ENCODE assay signal across 17 mouse cellular contexts in the genomic region with DNA sequence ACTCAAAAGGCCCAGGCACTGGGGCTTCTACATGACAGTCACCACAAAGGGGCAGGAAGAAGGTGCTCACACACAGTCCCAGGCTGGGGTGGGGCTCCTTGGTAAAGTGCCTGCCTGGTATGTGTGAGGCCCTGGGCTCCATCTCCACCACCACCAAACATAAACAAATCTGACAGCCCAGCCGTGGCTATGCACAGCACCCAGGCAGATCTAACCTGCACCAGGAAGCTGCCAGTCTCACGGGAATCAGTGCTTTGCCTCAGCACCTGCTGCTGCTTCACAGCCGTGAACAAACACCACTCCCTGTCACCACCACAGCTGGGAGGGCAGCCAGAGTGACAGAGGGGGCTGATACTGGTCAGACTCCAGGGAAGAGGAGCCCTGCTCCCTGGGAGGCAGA. TPM values are rescaled to one million over a fixed set of nuclear protein-coding genes. Genes with fewer than 3 reads are reported as not detected.
A peak's percentile ranks its signal among the peaks of the same experiment; 100 is the strongest.
DNase-seq lines count a peak whose midpoint lies in the region; ATAC-seq and TF ChIP-seq lines count a peak whose summit lies in the region.
"Had no signal": no experiment of that assay in that cellular context is flagged by ENCODE, and none has a peak within 500 bp of the region (broad histone marks: within the 10 kb centered on the region; RNA-seq: fewer than 3 reads in every experiment).

No protein-coding gene starts in this region.

- 0 out of 2 replicates have a peak, but pooled peaks have one; percentile 60 for ATAC-seq in kidney, embryonic 16.5 days (ENCODE audit: low FRiP score, low TSS enrichment)
- ATAC-seq in liver, embryonic 12.5 days, result no peak

- no peak for DNase-seq in kidney, adult 9 months
- DNase-seq in CH12.LX (ENCODE audit: extremely low read depth), result peak; percentile 69
- peak; percentile 39 for DNase-seq in thymus, adult 2 months
- DNase-seq in urinary bladder, postnatal 4 days (ENCODE audit: low spot score in 2 of 2), result no peak
- no peak for DNase-seq in kidney, postnatal 36 days
- DNase-seq: cerebellum, adult 11-12 months; kidney, adult 8-10 months had no signal

- peaks cover 36% of the 10 kb centered on the region for H3K36me3 ChIP-seq in kidney, embryonic 16.5 days (ENCODE audit: insufficient read depth, low read length)
- H3K36me3 ChIP-seq in CH12.LX (replicated peaks in 1 of 2; ENCODE audit: control insufficient read depth in 1 of 2, insufficient read depth in 1 of 2, low read length in 1 of 2) (peaks cover 0 to 31% of the 10 kb centered on the region in 2 experiments), myocyte (ENCODE audit: control insufficient read depth, insufficient read depth) (no peaks in the 10 kb centered on the region)
- H3K36me3 ChIP-seq in thymus, adult 2 months (ENCODE audit: control insufficient read depth, insufficient read depth, low read length), result no peaks in the 10 kb centered on the region
- H3K36me3 ChIP-seq in liver, embryonic 12.5 days, result peaks cover 18% of the 10 kb centered on the region

- H3K9me3 ChIP-seq in kidney, embryonic 16.5 days (ENCODE audit: low read length), result no peaks in the 10 kb centered on the region
- no peaks in the 10 kb centered on the region for H3K9me3 ChIP-seq in CH12.LX (replicated peaks; ENCODE audit: low read length)
- H3K9me3 ChIP-seq in liver, embryonic 12.5 days (replicated peaks), result no peaks in the 10 kb centered on the region
- H3K9me3 ChIP-seq: heart, embryonic 13.5 days; liver, embryonic 15.5 days; midbrain, embryonic 10.5 days had no signal

- TF ChIP-seq POLR2A in CH12.LX (IDR thresholded peaks at IDR 0.05; ENCODE audit: low read depth, low read length), result no peak
- no peak for TF ChIP-seq POLR2A in myocyte (IDR thresholded peaks at IDR 0.05; ENCODE audit: insufficient read length, low read depth)
- no peak for TF ChIP-seq POLR2A in thymus, adult 2 months (IDR thresholded peaks at IDR 0.05; ENCODE audit: control insufficient read depth, extremely low read depth, insufficient read depth, low read length, poor library complexity)

- H3K27me3 ChIP-seq in kidney, embryonic 16.5 days (ENCODE audit: insufficient read depth, low read length), result no peaks in the 10 kb centered on the region
- H3K27me3 ChIP-seq in CH12.LX (replicated peaks), result no peaks in the 10 kb centered on the region
- H3K27me3 ChIP-seq in myocyte (ENCODE audit: control insufficient read depth, insufficient read depth, insufficient read length), result no peaks in the 10 kb centered on the region
- no peaks in the 10 kb centered on the region for H3K27me3 ChIP-seq in thymus, adult 2 months (ENCODE audit: control insufficient read depth, insufficient read depth, low read length)
- H3K27me3 ChIP-seq in liver, embryonic 12.5 days (replicated peaks), result no peaks in the 10 kb centered on the region
- H3K27me3 ChIP-seq: heart, embryonic 13.5 days; liver, embryonic 15.5 days had no signal

- H3K9ac ChIP-seq in kidney, embryonic 16.5 days (replicated peaks; ENCODE audit: low read length), result no peak overlapping the region
- no peak overlapping the region for H3K9ac ChIP-seq in CH12.LX (ENCODE audit: insufficient read depth, low read depth)
- no peak overlapping the region for H3K9ac ChIP-seq in liver, embryonic 12.5 days
- H3K9ac ChIP-seq: heart, embryonic 13.5 days; liver, embryonic 15.5 days had no signal

- no peak overlapping the region for H3K27ac ChIP-seq in kidney, embryonic 16.5 days (ENCODE audit: low read length)
- H3K27ac ChIP-seq in CH12.LX (ENCODE audit: insufficient read depth, low read depth), result no peak overlapping the region
- no peak overlapping the region for H3K27ac ChIP-seq in thymus, adult 2 months (ENCODE audit: control insufficient read depth, insufficient read depth, low read length)
- H3K27ac ChIP-seq in liver, embryonic 12.5 days, result no peak overlapping the region
- H3K27ac ChIP-seq: heart, embryonic 13.5 days; liver, embryonic 15.5 days; midbrain, embryonic 10.5 days had no signal

- H3ac ChIP-seq in myocyte (ENCODE audit: control insufficient read depth, insufficient read length), result no peak overlapping the region

- no peak for TF ChIP-seq RAD21 in CH12.LX (IDR thresholded peaks at IDR 0.05; ENCODE audit: low read depth, low read length)

- in situ Hi-C loops in CH12.LX (cut with MboI; ENCODE audit: low pct_ligation_motif_present, low pct_unique_long_range_greater_than_20kb, low sequenced_read_pairs), result no loop called here

- no peak for TF ChIP-seq CTCF in CH12.LX (conservative IDR thresholded peaks at IDR 0.05 in 1 of 2, IDR thresholded peaks at IDR 0.05 in 1 of 2; ENCODE audit: low read depth in 2 of 2, low read length in 2 of 2)
- 0 out of 2 replicates have a peak, but pooled peaks have one; percentile 22 for TF ChIP-seq CTCF in thymus, adult 2 months (IDR thresholded peaks at IDR 0.05; ENCODE audit: borderline replicate concordance, control insufficient read depth, extremely low read depth, insufficient read depth, low read length, poor library complexity)

- H3K4me2 ChIP-seq in kidney, embryonic 16.5 days (replicated peaks; ENCODE audit: low read depth, low read length), result no peak overlapping the region
- H3K4me2 ChIP-seq in CH12.LX (ENCODE audit: insufficient read depth, low read depth, poor library complexity, severe bottlenecking), result no peak overlapping the region
- H3K4me2 ChIP-seq in myocyte (ENCODE audit: low read depth), result no peak overlapping the region
- H3K4me2 ChIP-seq in liver, embryonic 12.5 days, result no peak overlapping the region
- H3K4me2 ChIP-seq: heart, embryonic 13.5 days; liver, embryonic 15.5 days had no signal

- WGBS in kidney, embryonic 16.5 days, result 64% methylated on average over 3 of the region's 3 CpGs
- WGBS in thymus, adult 2 months, result 7% methylated on average over 3 of the region's 3 CpGs
- 51% methylated on average over 3 of the region's 3 CpGs for whole genome bisulfite sequencing in liver, embryonic 12.5 days (ENCODE audit: insufficient replicate concordance)

- H3K4me1 ChIP-seq in kidney, embryonic 16.5 days (ENCODE audit: insufficient read depth, low read length), result no peaks in the 10 kb centered on the region
- peaks cover 13 to 35% of the 10 kb centered on the region in 2 experiments for H3K4me1 ChIP-seq in CH12.LX (ENCODE audit: control insufficient read depth in 1 of 2, insufficient read depth in 2 of 2)
- peaks cover 20% of the 10 kb centered on the region for H3K4me1 ChIP-seq in thymus, adult 2 months (replicated peaks; ENCODE audit: control insufficient read depth, insufficient read depth, low read length)
- peaks cover 6% of the 10 kb centered on the region; the same call in 1 of the 2 replicates for H3K4me1 ChIP-seq in liver, embryonic 12.5 days
- H3K4me1 ChIP-seq: midbrain, embryonic 10.5 days had no signal

- H3K4me3 ChIP-seq in kidney, embryonic 16.5 days (ENCODE audit: low read length), result no peak overlapping the region
- H3K4me3 ChIP-seq in CH12.LX (replicated peaks in 1 of 3; ENCODE audit: low read depth in 2 of 3, low read length in 2 of 3, poor library complexity in 1 of 3) (no peak overlapping the region), myocyte (no peak overlapping the region)
- H3K4me3 ChIP-seq in thymus, adult 2 months (ENCODE audit: control insufficient read depth, insufficient read depth, low read length), result no peak overlapping the region
- H3K4me3 ChIP-seq in liver, embryonic 12.5 days, result no peak overlapping the region
- H3K4me3 ChIP-seq: heart, embryonic 13.5 days; liver, embryonic 15.5 days; midbrain, embryonic 10.5 days had no signal

- dilution Hi-C loops in CH12.LX (cut with MboI; ENCODE audit: extremely low pct_ligation_motif_present, extremely low pct_unique_long_range_greater_than_20kb, low sequenced_read_pairs), result no loop called here

- H3K79me2 ChIP-seq in CH12.LX (replicated peaks; ENCODE audit: control insufficient read depth, extremely low read depth, insufficient read depth, poor library complexity, severe bottlenecking) (no peaks in the 10 kb centered on the region), myocyte (ENCODE audit: control insufficient read depth, insufficient read depth) (no peaks in the 10 kb centered on the region)

- peak; percentile 36; the same call in 1 of the 2 replicates for TF ChIP-seq EP300 in CH12.LX (IDR thresholded peaks at IDR 0.05; ENCODE audit: low read length)

RNA-seq across cellular contexts. Expression of a gene that starts 9.9 kb away (rescaled TPM):
- polyA plus RNA-seq in kidney, embryonic 16.5 days (2015; fragmentation: Nextera tagmentation; extraction: Ambion mirVana), result 14.2 and 15.0 TPM in 2 replicates
- total RNA-seq in CH12.LX (2012; rRNA removed) (0.21 TPM in 2 replicates), CH12.LX (2014; rRNA removed) (not detected in 2 replicates)
- polyA plus RNA-seq in CH12.LX (2012; ENCODE audit: insufficient read length, low read depth) (0.24 and 0.29 TPM in 2 replicates), myocyte (2012; fragmentation: generic; extraction: Trizol) (3.1 TPM)
- 28.7 and 32.8 TPM in 2 replicates for polyA plus RNA-seq in thymus, adult 2 months (2012; rRNA removed)
- polyA plus RNA-seq in liver, embryonic 12.5 days (2016; fragmentation: Nextera tagmentation; extraction: Ambion mirVana), result 2.6 and 2.9 TPM in 2 replicates

RNA-seq across cellular contexts. Expression of a gene that starts 17.2 kb away (rescaled TPM):
- polyA plus RNA-seq in kidney, embryonic 16.5 days (2015; fragmentation: Nextera tagmentation; extraction: Ambion mirVana), result 61.8 and 64.7 TPM in 2 replicates
- total RNA-seq in CH12.LX (2012; rRNA removed), result 18.7 and 21.4 TPM in 2 replicates
- 19.8 and 20.6 TPM in 2 replicates for total RNA-seq in CH12.LX (2014; rRNA removed)
- polyA plus RNA-seq in CH12.LX (2012; ENCODE audit: insufficient read length, low read depth), result 35.0 and 35.1 TPM in 2 replicates
- 13.0 TPM for polyA plus RNA-seq in myocyte (2012; fragmentation: generic; extraction: Trizol)
- 80.2 and 86.2 TPM in 2 replicates for polyA plus RNA-seq in thymus, adult 2 months (2012; rRNA removed)
- polyA plus RNA-seq in liver, embryonic 12.5 days (2016; fragmentation: Nextera tagmentation; extraction: Ambion mirVana), result 12.4 and 15.9 TPM in 2 replicates

RNA-seq across cellular contexts. Expression of a gene that starts 20.7 kb away (rescaled TPM):
- polyA plus RNA-seq in kidney, embryonic 16.5 days (2015; fragmentation: Nextera tagmentation; extraction: Ambion mirVana), result 4.5 and 5.5 TPM in 2 replicates
- total RNA-seq in CH12.LX (2012; rRNA removed) (not detected in 2 replicates), CH12.LX (2014; rRNA removed) (not detected in 2 replicates)
- polyA plus RNA-seq in CH12.LX (2012; ENCODE audit: insufficient read length, low read depth) (not detected in 2 replicates), myocyte (2012; fragmentation: generic; extraction: Trizol) (not detected)
- not detected in 2 replicates for polyA plus RNA-seq in thymus, adult 2 months (2012; rRNA removed)
- 0.13 and 0.14 TPM in 2 replicates for polyA plus RNA-seq in liver, embryonic 12.5 days (2016; fragmentation: Nextera tagmentation; extraction: Ambion mirVana)
- total RNA-seq: gastrocnemius, adult 18-20 months; left cerebral cortex, postnatal 14 days had no signal
- polyA plus RNA-seq: cortical plate, adult 2 months; heart, embryonic 13.5 days; hindbrain, embryonic 11.5 days; midbrain, embryonic 10.5 days had no signal

RNA-seq across cellular contexts. Expression of a gene that starts 22.4 kb away (rescaled TPM):
- polyA plus RNA-seq in kidney, embryonic 16.5 days (2015; fragmentation: Nextera tagmentation; extraction: Ambion mirVana), result 90.3 and 91.7 TPM in 2 replicates
- 14.9 and 19.9 TPM in 2 replicates for total RNA-seq in CH12.LX (2012; rRNA removed)
- 20.8 and 21.4 TPM in 2 replicates for total RNA-seq in CH12.LX (2014; rRNA removed)
- polyA plus RNA-seq in CH12.LX (2012; ENCODE audit: insufficient read length, low read depth), result 13.4 and 17.2 TPM in 2 replicates
- 54.9 TPM for polyA plus RNA-seq in myocyte (2012; fragmentation: generic; extraction: Trizol)
- 166 and 181 TPM in 2 replicates for polyA plus RNA-seq in thymus, adult 2 months (2012; rRNA removed)
- polyA plus RNA-seq in liver, embryonic 12.5 days (2016; fragmentation: Nextera tagmentation; extraction: Ambion mirVana), result 21.0 and 21.7 TPM in 2 replicates

RNA-seq across cellular contexts. Expression of a gene that starts 22.6 kb away (rescaled TPM):
- 90.0 and 92.6 TPM in 2 replicates for polyA plus RNA-seq in kidney, embryonic 16.5 days (2015; fragmentation: Nextera tagmentation; extraction: Ambion mirVana)
- total RNA-seq in CH12.LX (2012; rRNA removed) (105 and 116 TPM in 2 replicates), CH12.LX (2014; rRNA removed) (114 and 123 TPM in 2 replicates)
- polyA plus RNA-seq in CH12.LX (2012; ENCODE audit: insufficient read length, low read depth) (102 and 125 TPM in 2 replicates), myocyte (2012; fragmentation: generic; extraction: Trizol) (43.5 TPM)
- 141 and 146 TPM in 2 replicates for polyA plus RNA-seq in thymus, adult 2 months (2012; rRNA removed)
- polyA plus RNA-seq in liver, embryonic 12.5 days (2016; fragmentation: Nextera tagmentation; extraction: Ambion mirVana), result 80.4 and 82.2 TPM in 2 replicates

Comparison
In these comparisons a context has a peak if more than half of its experiments do, and no peak if none do; other contexts are left out.
1. DNase-seq: peak in CH12.LX (single experiment) and thymus, adult 2 months (single experiment); none in kidney, adult 9 months (single experiment), urinary bladder, postnatal 4 days (0 of 2) and kidney, postnatal 36 days (0 of 2).